Mouse (Mus musculus) layer of hippocampus, adult 9-11 months (tissue): ENCODE results near the gene Zkscan3.
A peak's percentile ranks its signal among the peaks of the same experiment; 100 is the strongest.

Experiments
- DNase-seq: peaks from one replicate; pipeline ENCODE4 v3.0.0; 2022

Zkscan3 gene

DNA sequence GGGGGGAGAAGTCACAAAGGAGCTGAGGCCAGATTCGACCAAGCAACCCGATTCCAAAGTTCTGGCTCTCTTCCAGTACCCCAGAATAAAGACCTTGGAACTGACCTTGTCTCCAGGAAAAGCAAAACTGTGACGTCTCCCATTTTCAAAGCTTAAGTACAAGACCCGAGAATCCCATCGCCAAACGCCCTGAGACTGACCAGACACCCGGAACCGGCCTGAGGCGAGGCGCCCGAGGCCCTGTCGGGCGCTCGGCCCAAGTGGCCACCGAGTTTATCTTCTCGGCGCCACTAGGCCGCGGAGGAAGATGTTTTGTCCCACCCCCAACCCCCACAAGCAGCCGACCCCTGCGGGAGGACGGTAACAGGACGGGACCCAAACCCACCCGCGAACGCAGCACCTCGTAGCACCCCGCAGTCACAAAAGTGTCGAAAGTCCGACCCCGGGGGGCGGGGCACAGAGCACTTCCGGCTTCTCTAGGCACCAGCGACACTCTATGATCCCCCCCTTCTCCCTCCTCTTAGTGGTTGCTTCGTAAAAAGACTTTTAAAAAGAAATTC lies at the start of gene Zkscan3:
Gene Zkscan3 (minus strand): TSS at position 469 of the 560 bp plus-strand sequence.
- peak; percentile 72 for DNase-seq

DNA sequence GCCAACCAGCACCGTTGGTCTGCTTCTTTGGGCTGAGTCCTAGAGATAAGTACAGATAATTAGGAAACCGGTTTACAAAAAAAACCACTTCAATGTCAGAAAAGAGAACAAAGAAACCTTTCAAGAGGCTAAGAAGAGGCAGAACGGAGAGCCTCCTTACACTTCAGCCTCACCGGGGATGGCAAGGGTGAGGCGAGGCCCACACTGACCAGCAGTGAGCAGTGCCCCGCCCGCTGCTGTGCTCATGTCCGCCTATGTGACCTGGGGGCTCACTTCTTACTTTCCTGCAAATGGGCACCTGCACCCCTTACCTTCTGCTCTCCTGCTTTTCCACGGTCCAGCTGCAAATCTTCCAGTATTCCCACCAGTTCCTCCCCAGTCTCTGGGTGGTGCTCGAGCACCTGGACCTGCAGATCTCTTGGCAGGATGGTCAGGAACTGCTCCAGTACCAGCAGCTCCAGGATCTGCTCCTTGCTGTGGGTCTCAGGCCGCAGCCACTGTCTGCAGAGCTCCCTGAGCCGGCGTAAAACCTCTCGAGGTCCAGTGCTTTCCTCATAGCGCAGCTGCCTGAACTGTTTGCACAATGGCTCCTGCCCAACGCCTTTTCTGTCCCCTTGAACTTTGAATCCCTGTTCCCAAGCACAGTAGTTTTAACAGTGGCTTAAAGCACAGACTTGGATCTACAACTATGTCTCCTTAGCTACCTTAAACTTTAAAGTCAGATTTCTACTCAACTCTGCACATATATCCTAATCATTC lies 45.5 kb upstream of the Zkscan3 start:
- DNase-seq, result no peak

DNA sequence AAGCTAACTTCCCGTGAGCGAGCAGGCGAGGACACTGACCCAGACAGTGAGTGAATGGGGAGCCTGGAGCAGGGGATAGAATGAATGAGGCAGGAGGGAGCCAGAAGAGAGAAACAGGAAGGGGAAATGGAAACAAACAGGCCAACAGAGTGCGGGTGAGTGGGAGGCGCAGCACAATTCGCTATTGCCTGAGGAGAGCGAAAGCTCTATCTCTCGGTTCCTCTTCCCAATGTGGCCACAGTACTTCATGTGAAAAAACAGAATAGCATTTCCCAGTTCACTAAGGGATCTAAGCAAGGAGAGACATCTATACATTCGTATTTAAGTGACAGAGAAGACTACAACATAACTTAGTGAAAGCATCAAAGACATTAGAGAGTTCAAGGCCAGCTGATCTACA lies 44.2 kb upstream of the Zkscan3 start:
- no peak for DNase-seq

DNA sequence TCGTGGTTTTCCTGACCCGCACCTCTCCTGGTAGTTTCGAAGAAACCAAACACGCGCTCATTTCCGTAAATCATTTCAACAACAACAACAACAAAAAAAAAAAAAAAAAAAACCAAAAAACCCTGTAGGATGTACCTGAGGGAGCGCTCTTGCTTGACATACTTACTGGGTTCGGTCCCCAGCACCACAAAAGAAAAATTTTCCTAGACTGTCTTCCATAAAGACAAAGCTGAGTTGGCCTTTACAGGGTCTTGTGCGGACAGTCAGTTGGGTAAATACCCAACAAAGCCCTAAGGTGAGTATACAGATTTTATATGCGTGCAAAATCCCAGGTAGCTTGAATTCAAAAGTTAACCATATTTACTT lies 38.6 kb upstream of the Zkscan3 start:
- no peak for DNase-seq

DNA sequence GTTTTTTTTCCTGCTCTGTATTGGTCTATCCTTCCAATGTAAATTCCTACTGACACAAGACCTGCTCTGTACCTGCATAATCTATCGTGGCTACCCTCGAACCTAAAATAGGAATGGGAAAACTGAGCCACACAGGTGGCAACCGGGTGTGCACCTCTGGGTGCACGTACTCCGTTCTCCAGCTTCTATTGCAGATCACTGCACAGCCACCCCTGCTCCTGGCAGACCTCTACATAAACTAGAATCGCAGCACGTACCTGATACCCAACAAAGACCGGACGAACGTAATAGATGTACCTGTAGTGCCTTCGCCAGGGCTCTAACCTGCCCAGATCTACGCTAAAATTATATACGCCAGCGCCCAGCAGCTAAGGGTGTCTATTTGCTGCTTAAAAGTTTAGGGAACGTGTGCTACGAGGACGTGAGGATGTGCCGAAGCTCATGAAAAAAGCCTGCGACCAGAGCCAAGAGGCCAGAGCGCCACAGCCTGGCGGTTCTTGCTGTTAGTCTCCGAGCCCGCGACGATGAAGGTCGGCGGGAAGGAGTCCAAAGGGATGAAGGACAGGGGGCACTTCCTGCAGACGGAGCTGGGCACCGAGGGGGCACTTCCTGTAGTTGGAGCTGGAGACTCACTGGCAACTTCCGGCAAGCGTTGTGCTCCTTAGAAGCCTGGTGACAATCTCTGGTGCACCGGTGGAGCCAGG lies 38.1 kb upstream of the Zkscan3 start, which contains the start of gene Pgbd1:
Gene Pgbd1 (minus strand): TSS at position 556 of the 704 bp plus-strand sequence.
- DNase-seq, result peak; percentile 75

DNA sequence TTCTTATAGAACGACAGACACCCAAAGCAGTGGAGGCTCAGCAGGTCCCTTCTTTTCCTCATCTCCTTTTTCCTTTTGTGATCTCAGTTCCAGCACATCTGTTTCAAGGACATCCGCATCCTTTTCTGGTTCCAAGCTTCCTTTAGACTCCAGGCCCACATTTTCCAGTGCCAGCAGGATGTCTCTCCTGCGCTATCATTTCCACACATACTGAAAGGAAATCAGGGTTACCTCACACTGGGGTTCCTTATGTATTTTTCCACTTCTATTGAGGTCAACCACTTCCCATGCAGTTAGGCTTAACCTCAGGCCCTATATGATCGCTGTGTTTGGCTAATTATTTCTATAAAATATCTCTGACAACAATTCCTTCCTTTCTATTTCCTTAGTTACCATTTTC lies 32.9 kb upstream of the Zkscan3 start:
- no peak for DNase-seq

DNA sequence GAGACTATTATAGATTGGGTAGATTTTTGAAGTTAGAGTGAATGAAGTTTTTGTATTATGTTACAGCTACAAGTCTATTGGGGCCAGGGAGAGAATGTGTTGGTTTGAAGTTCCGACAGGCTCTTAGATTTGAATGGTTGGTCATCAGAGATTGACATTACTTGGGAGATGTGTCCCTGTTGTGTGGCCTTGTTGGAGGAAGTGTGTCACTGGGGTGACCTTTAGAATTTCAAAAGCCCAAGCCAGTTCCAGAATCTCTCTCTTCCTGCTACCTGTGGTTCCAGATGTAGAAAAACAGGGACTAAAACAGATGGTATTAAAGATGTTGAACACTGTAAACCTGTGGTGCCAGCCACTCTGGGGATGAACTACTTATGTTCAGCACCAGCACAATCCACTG lies 25.1 kb upstream of the Zkscan3 start:
- DNase-seq, result no peak

DNA sequence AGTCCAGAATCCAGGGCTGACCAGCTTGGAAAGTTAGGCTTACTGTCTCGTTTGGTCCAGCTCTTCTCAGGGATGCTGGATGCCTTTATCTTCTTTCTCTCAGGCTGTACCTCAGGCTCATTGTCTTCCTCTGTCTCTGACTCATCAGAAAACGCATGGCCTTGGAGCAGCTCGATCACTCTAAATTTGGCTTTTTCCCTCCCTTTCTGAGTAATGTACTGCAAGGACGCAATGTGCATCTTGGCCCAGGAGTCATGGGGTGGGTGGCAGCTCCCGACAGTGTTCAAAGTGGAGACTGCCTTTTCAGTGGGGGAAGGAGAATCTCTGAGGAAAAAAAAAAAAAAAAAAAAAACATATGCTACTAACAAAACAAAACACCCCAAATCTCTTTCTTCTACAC lies 20.7 kb upstream of the Zkscan3 start:
- no peak for DNase-seq

DNA sequence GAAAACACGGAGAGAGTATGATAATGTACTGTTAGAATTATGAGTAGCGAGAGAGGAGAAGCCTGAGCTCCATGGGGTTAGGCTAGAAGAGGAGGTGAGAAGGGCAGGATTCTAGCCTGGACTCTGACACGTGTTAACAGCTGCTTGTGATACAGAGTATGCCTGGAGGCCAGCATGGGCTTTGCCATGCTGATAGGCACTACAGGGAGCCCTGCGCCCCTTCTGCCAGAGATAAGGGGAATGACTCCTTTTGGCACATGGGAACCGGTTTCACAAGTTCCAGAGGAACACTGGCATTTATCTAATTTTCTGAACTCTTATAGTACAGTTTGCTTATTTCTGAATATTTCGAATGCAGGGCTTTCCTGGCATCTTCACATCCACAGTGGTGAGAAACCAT lies 16.3 kb upstream of the Zkscan3 start:
- no peak for DNase-seq

DNA sequence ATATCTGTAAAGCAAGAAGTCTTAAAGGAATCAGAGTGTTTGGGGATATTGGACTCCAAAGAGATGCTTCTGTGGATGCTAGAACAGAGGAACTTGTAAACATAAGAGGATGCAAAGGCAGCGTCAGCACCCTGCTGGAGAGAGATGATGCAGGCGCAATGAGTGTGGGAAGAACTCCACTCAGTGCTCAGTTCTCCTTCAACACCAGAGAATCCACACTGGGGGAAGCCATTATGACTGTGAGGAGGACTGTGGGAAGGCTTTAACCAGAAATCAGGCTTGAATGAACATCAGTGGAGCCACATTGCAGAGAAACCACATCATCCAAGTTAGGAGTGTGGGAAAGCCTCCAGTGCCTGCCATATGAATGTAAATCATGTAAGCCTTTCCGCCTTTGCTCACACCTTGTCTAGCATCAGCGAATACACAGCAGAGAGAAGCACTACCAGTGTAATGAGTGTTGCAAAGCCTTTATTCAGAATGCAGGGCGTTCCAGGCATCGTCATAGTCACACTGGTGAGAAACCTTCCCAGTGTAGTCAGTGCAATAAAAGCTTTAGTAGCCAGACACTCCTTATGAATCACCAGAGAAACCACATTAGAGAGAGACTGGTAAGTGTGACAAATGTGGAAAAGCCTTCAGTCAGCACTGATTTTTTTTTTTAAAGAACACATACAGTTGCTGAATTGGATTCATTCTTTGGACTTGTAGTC lies 14.9 kb upstream of the Zkscan3 start:
- no peak for DNase-seq

DNA sequence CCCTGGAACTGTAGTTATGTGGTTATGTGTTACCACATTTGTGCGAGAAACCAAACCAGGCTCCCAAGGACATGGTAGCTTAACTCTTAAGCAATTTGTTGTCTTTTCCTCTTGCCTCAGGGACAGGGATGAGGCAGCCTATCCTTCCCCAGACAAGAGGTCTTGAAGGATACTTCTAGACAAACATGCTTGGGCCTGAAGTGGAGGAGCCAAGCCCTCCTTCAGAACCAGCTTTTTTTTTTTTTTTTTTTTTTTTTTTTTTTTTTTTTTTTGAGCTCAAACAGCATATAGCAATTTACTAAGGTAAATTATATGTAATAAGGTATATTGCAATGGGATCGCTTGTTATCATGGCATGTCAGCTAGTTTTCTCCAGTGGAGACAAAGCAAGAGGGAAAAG lies 13.2 kb upstream of the Zkscan3 start:
- DNase-seq, result no peak

DNA sequence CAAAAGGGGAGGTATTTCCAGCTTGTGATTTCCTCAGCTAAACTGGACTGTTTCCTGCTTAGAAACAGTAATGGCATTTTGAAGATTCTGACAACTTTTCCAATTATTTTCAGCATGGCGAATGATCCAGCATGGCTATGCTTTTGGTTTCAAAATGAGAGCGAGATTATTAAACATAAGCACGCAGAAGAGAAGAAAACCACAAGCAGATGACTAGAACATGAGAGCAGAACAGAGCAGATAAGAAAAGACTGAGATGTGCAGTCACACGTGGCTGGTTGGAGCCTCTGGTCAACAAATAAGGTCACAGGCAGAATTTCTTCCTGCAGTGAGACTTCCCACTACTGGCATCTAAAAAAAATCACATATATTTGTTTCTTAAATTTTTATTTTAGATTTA lies 12.7 kb upstream of the Zkscan3 start:
- DNase-seq, result no peak

DNA sequence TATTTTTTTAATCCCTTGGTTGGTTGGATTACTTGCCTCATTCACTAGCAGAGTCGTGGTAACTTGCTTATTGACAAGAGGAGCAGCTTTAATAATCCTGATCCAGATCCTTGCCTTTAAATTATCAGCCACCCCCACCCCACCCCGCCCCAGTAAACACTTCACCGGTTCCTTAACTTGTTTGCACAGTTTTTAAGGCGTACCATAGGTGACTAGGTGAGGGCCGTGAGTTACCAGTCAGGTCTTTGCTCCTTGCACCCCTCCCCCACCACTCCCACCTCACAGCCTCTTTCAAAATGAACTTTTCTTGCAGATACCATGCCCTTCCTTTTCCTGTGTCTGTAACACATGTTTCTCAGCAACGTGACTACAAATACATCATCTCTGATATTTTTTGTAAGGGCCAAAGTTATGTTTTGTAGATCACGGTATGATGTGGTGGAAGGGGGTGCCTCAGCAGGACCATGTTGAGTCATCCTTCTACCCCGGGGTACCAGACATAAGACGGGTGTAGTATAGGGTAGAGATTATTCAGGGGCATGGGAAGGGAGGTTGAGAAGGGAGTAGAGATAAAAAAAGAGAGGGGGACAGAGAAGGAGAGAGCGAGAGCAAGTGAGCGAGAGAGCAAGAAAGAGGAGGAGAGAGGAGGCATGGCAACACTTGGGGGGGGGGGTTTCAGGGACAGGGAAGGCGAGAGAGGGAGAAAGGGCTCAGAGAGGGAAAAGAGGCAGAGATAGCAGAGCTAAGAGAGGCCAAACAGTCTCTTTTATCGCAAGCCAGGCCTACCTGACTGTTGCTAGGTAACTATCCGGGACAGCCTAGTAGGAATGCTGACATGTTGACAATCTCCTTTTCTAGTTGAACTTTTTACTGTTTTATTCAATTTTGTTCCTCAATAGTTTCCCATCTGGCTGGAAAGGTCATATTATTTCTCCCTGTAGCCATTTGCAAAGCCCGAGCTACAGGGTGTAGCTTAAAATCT lies 12.0 kb upstream of the Zkscan3 start:
- no peak for DNase-seq

DNA sequence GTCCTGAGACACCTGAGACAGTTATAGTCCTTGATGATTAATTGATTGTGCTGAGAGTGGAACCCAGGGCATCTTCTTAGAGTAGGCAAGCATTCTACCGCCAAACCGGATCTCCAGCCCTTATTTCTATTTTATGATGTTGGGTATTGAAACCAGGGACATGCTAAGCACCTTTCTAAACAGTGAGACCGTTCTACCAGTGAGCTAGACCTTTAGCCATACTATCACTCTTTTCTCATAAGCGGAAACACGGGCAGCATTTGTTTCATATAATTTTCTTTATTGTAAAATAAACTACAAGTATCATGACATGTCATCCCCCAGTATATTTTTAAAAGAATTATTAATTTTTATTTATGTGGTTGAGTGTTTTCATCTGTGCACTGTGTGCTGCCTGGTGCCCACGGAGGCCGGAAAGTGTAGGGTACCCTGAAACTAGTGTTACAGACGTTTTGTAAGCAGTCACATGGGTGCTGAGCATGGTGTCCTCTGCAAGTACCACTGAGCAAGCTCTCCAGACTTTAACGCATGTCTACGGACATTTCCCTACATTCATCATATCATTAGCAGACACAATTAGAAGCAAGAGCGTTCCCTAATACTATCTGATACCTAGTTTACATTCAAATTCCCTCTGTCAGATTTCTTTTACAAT lies 6.4 kb upstream of the Zkscan3 start:
- no peak for DNase-seq

DNA sequence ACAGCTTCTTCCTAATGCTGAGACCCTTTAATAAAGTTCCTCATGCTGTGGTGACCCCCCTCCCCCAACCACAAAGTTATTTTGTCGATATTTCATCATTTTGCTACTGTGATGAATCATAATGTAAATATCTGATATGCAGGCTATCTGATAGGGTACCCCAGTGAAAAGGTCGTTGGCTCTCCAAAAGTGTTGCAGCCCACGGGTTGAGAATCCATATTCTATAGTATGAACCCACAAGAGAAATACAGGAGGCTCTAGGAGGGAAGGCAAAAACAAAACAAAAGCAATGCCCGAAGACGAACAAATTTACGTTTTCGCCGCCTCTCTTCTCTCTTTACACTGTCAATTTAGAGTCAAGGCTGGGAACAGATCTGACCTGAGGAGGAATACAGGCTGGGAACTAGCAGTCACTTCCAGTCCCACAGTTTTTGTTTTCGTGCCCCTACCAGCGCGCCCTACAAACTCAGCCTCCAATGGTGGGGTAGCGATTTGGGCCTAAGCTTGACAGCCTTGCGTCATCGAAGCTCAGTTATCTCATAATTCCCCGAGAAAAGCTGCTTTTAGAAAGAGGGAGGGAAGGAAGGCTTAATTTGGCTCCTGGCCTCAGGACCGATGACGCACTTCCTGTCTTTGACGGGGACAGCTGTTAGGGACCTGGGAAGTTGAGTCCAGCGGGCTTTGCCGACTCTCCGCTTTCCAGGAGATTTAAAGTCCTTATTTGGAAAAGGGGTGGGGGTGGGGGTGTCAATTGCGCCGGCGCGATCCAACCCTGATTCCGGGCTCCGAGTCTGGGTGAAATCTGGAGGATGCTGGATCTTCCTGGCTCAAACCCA lies 5.6 kb upstream of the Zkscan3 start:
- peak; percentile 92 for DNase-seq

DNA sequence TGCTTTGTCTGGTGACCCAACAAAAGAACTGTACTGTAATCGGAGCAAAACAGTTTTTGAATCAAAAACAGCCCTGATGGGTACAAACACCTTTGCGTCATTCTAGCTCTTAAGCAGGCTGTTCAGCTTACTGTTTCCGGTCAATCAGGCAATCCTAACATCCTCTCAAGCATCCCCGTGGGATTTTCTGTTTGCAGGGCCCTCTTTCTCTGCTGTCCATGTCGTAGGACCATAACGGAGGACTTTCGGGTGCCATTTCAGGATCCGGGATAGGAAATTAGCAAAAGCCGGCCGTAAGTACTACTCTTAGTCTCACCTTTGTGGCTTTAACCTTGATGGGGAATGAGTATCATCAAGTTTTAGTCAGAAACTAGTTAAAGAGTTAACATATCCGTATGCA lies 4.8 kb upstream of the Zkscan3 start:
- no peak for DNase-seq

DNA sequence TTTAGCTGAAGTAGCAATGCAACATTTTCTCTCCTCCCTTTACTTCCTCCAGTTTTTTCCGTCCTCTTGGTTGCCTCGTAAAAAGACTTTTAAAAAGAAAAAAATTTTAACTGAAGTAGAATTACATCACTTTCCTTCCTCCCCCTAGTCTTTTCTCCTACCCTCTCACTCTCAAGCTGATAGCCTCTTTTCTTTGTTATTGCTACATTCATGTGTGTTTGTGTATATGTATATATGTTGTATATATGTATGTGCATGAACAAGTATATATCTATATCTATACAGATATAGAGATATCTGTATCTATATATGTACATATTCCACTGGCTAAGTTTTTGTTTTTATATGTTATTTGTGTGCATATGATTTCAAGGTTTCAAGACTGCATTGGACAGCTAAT lies 293 bp upstream of the Zkscan3 start:
- no peak for DNase-seq

DNA sequence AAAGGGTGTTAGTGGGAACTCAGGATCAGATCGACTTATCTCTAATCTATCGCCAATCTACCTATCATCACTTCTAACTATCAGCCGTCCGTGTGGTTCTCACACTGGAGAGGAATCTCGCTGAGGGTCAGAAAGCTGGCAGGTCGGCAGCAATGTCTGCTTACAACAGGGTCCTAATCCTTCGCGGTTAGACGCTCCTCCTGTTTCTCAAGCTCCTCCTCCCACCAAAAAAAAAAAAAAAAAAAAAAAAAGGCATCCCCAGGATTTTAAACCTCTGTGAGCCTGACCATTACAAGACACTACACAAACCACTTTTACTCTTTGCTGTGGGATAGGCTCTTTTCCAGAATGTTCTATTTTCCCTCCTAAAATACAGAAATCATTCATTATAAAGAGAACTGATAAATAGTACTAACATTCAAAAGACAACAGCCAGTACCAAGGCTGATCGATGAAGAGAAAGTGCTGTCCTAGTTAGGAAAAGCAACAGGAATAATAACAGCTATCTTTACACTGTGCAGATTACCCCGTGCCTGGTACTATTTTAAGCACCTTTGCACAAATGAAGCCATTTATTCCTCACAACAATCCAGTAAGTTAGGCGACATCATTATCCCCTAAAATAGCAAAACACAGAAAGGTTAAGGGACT lies 794 bp downstream of the Zkscan3 start:
- no peak for DNase-seq

DNA sequence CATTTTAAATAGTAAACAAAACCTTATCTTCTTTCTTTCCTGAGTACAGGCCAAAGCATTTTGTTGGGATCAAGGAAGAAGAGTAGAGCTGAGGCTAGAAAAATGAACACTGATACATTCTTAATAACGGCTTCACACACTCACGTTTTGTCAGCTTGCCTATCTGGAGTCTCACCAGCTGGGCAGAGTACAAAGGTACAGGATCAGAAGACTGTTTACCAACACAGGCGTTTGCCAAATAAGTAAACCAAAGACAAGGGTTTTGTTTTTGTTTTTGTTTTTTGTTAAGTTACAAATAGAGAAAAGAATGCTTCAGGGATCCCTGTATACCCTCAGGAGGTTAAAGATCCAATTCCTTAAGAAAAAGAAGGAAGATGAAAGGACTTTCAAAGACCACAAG lies 1.4 kb downstream of the Zkscan3 start:
- no peak for DNase-seq

DNA sequence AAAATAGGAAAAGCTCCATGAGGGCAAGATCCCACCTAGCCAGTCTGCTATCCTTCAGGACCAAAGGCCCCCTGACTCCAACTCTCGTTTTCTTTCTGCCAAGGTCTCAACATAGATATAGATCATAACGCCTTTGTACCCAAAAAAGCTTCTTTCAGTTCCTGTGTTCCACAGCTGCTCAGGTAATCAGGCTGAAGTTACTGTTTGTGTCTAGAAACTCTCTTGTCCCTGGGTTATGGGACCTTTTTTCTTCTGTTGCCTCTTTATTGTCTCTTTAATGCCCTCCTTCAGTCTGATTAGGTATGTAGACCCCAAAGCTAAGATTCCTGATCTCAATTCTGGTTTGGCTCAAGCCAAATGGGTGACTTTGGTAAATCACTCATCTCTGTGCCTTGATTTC lies 5.1 kb downstream of the Zkscan3 start:
- DNase-seq, result no peak
